Mouse (Mus musculus) liver, adult (tissue): ENCODE measurements around the gene Olfr65.

Experiments
- GATA4 ChIP-seq: IDR thresholded peaks from 2 replicates; pipeline ENCODE4 v1.6.1; 2014; ENCODE audit warnings: mild to moderate bottlenecking, low read length; ENCODE audit not compliant: insufficient replicate concordance

The Olfr65 gene

DNA sequence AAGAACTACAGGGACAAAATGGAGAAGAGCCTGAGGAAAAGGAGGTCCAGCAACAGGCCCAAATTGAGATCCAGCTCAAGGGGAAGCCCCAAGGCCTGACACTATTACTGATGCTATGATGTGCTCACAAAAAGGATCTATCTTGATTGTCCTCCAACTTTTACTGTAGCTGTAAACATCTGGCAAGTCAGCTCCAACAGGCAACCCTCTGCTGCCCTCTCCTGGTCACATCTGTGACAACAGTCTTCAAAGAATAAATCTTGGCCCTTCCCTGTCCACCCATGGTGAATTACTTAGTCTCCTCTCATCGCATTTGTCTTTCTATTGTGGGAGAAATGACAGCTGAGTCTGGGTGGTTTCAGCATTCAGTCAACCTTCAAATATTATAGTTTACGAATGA lies 39.4 kb downstream of the Olfr65 start:
- TF ChIP-seq GATA4: no peak

DNA sequence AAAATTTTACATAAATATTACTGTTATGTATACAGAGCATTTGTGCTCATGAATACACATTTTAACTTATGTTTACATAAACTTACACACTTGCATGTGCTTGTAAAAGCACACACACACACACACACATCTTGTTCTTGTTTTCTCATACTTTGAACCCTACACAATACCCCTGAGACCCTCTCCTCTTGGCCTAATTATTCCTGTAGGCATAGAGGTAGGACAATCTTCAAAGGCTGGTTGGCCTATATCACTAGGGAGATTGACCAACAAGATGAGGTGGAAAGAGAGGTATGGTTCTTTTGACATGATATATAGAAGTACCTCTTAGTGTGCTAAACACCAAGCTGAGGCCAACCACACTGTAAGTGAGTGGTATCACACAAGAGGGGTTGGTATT lies 40.9 kb downstream of the Olfr65 start, which contains the start of gene Olfr633:
Olfr633 (plus strand) TSS at position 301 of the 400 bp plus-strand sequence.
- TF ChIP-seq GATA4: no peak
